Mouse (Mus musculus) spleen, adult 2 months (tissue): ENCODE results near the gene Gm3625. TPM values are rescaled to one million over a fixed set of nuclear protein-coding genes. Genes with fewer than 3 reads are reported as not detected.

ENCODE experiments used
- DNase-seq, 2 experiments: peaks; one replicate each; pipeline versions ENCODE4 v3.0.0 to v3.0.0-alpha.2; 2012 to 2021; ENCODE audit warnings: low spot score in 2 of 2, low read depth in 1 of 2
- H3K27ac ChIP-seq: fragments of 200-500 bp; 2 replicates; pipeline ENCODE4 v1.5.1; 2012; ENCODE audit warnings: low read length, inconsistent platforms; ENCODE audit not compliant: insufficient read depth
- H3K27me3 ChIP-seq: fragments of 200-500 bp; 2 replicates; pipeline ENCODE4 v1.6.1; 2012; ENCODE audit warnings: mild to moderate bottlenecking, moderate library complexity, low read length, inconsistent platforms; ENCODE audit not compliant: control insufficient read depth, insufficient read depth
- H3K36me3 ChIP-seq: fragments of 200-500 bp; 2 replicates; pipeline ENCODE4 v1.6.1; 2012; ENCODE audit warnings: mild to moderate bottlenecking, low read length, inconsistent platforms; ENCODE audit not compliant: control insufficient read depth, insufficient read depth
- H3K4me1 ChIP-seq: fragments of 200-500 bp; 2 replicates; pipeline ENCODE4 v1.6.1; 2011; ENCODE audit warnings: inconsistent platforms; ENCODE audit not compliant: control insufficient read depth, insufficient read depth, insufficient read length
- H3K4me3 ChIP-seq: fragments of 200-500 bp; 2 replicates; pipeline ENCODE4 v1.5.1; 2011; ENCODE audit warnings: mild to moderate bottlenecking, inconsistent platforms; ENCODE audit not compliant: insufficient read depth, insufficient read length; ENCODE audit errors: extremely low read depth
- CTCF ChIP-seq: fragments of 200-500 bp; IDR thresholded peaks from 2 replicates; pipeline ENCODE4 v1.5.1; 2011; ENCODE audit warnings: mild to moderate bottlenecking, inconsistent platforms; ENCODE audit not compliant: insufficient read depth, insufficient read length, insufficient replicate concordance; ENCODE audit errors: extremely low read depth
- POLR2A ChIP-seq: fragments of 200-500 bp; IDR thresholded peaks from 2 replicates; pipeline ENCODE4 v1.6.1; 2011; ENCODE audit warnings: low read depth, low read length, inconsistent platforms
- WGBS: fragments of 180-500 bp; shearing (Covaris S2); methylation state at CpG from one replicate; pipeline ENCODE4 v1.1.7; 2018; 5-methylcytosine and 5-hydroxymethylcytosine counted together
- polyA plus RNA-seq: library from polyadenylated mRNA; depleted of rRNA; stranded (reverse); fragments of >200 nt; gene quantifications from 2 replicates; pipeline ENCODE4 v1.2.3, GENCODE M21; 2012; rRNA removed

Gm3625 gene
- polyA plus RNA-seq, 1 experiment, result not detected

DNA sequence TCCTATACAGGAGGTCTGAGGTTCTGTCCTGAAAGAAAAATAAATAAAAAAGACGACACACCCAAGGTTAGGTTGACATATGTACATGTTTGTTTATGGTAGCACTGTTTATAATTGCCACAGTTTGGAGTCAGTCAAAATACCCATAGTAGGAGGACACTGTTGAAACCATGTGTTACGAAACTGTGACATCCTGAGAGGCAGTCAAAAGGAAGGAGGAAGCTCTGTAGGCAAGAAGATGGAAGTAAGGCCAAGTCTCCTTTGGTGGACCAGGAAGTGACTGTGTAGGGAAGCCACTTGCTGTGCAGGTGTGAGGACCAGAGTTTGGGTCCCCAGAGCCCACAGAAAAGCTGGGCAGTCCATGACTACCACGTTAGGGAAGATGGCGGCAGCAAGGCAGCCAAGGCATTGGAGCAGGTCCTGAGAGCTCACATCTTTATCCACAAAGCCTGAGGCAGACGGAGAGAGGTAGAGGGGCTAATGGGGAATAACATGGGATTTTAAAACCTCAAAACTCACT, 48.3 kb downstream of the Gm3625 start:
- Histone ChIP-seq H3K4me1 (no peaks in the 10 kb centered on the region), H3K36me3 (no peaks in the 10 kb centered on the region), H3K27ac (no peak overlapping the region), H3K4me3 (no peak overlapping the region), H3K27me3 (no peaks in the 10 kb centered on the region)
- DNase-seq, result no peak
- WGBS, result 83% methylated on average over 5 of the region's 5 CpGs
- no peak for TF ChIP-seq CTCF
- no peak for TF ChIP-seq POLR2A

Other genes with a start within 250 kb of the Gm3625 start
- 14.7 and 19.5 TPM in 2 replicates for gene Ncoa1, start 115.7 kb downstream of the Gm3625 start, polyA plus RNA-seq
- 33.6 and 38.9 TPM in 2 replicates for gene Itsn2, start 289 bp downstream of the Gm3625 start, polyA plus RNA-seq
- gene Fam228a, start 145.5 kb upstream of the Gm3625 start, polyA plus RNA-seq, result 0.04 and 0.07 TPM in 2 replicates
- gene Pfn4, start 176.1 kb upstream of the Gm3625 start, polyA plus RNA-seq, result 0.06 and 0.18 TPM in 2 replicates
- gene Fam228b, start 176.3 kb upstream of the Gm3625 start, polyA plus RNA-seq, result 0.16 and 0.33 TPM in 2 replicates
- gene Sf3b6, start 224.6 kb upstream of the Gm3625 start, polyA plus RNA-seq, result 33.8 and 40.8 TPM in 2 replicates
- gene Fkbp1b, start 248.7 kb upstream of the Gm3625 start, polyA plus RNA-seq, result 3.2 and 3.4 TPM in 2 replicates